Mouse (Mus musculus) adrenal gland, adult 8-10 months (tissue): Measurements from ENCODE around the gene Amn. TPM values are rescaled to one million over a fixed set of nuclear protein-coding genes. Genes with fewer than 3 reads are reported as not detected.

Source experiments
- DNase-seq: peaks from one replicate; pipeline ENCODE4 v3.0.0; 2022
- total RNA-seq, 4 experiments: library from RNA; stranded (reverse); gene quantifications; 2 replicates each; pipeline ENCODE4 v1.2.4; 2022

The Amn gene
- total RNA-seq, 4 experiments from 2014 or later = 0.32 TPM; not detected in 3

GRCm38 (mm10) chr12:111271406-111271805 is 511 bp downstream of the Amn start:
- no peak for DNase-seq

DNA sequence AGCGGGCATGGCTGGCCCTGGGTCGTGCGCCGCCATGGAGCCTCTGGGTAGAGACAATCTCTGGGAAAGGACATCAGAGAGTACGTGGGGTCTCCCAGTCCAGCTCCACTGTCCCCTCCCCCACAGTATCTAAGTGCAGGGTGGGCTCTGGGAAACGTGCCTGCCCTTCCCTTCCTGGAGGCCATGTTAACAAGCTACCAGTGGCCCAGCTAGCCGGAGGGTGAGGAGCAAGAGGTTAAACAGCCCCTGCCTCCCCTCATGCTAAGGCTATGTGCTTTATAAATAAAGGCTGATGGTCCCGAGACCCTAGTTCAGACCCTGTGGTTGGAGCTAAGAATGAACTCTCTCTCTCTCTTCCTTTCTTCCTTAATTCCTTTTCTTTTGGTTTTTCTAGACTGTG is 1.1 kb downstream of the Amn start:
- no peak for DNase-seq

DNA sequence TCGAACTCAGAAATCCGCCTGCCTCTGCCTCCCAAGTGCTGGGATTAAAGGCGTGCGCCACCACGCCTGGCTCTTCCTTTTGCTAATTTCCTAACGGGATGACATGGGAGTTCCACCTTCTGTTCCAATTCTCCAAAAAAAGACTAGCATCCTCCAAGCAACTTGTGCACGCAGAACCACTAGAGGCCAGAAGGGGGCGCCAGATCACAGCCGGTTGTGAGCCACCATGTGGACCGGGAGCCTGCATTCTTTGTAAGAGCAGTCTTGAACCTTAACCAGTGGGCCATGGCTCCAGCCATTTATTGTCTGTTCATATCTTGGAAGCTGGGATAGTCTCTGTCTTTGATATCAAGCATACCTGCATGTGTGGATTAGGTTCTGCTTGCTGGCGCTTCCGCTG is 1.5 kb downstream of the Amn start:
- DNase-seq = peak; percentile 41

DNA sequence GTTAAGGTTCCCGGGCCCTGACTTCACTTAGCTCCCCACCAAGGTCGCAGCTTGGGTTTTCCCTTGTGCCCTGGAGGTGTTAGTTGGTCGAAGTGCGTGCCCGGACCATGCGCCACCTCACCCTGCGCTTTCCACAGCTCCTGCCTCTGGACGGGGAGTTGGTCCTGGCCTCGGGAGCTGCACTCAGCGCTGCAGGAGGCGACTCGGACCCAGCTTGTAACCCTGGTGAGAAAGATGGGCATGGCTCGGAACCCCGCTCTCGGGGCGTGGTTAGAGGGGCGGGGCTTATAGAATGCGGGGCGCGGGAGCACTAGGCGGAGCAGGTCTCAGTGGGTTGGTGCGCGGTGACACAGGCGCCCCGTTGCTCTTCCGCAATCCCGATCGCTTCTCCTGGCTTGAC is 3.1 kb downstream of the Amn start:
- no peak for DNase-seq

- no peak for DNase-seq
These were observed 3.7 kb downstream of the Amn start for GRCm38 (mm10) chr12:111274447-111275149.

DNA sequence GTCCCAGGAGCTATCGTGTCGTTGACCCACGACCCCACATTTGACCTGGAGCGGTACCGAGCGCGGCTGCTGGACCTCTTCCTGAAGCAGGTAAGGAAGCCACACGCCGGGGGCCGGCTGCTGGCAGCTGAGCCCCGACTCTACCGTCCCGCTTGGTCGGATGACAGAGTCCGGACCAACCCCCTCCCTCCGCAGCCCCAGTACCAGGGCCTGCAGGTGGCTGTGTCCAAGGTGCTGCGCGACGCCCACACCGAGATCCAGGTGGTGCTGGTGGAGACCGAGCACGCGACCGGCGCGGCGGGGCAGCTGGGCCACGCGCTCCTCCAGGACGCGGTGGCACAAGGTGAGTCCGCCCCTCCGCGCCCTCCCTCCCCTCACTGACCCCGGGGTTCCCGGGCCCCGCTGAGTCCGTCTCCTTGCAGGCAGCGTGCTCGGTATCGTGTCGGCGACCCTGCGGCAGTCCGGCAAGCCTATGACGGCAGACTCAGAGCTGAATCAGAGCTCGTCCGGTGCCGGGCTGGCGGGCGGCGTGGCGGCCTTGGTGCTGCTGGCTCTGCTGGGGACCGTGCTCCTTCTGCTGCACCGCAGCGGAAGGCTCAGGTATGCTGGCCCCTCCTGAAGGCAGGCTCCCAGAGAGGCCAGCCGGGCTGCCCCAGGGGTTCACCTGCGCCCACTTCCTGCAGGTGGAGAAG is 4.4 kb downstream of the Amn start:
- DNase-seq = peak; percentile 41

GRCm38 (mm10) chr12:111276371-111276770 is 5.5 kb downstream of the Amn start:
- DNase-seq = no peak

- no peak for DNase-seq
These were observed 12.7 kb downstream of the Amn start for GRCm38 (mm10) chr12:111283573-111283972.

- DNase-seq = no peak
These were observed 13.6 kb downstream of the Amn start for GRCm38 (mm10) chr12:111284532-111284931.

- no peak for DNase-seq
These were observed 22.1 kb downstream of the Amn start for GRCm38 (mm10) chr12:111293025-111293424.

GRCm38 (mm10) chr12:111301322-111302017 is 30.6 kb downstream of the Amn start:
- DNase-seq = no peak

GRCm38 (mm10) chr12:111302018-111302345 is 31.1 kb downstream of the Amn start:
- DNase-seq = no peak

DNA sequence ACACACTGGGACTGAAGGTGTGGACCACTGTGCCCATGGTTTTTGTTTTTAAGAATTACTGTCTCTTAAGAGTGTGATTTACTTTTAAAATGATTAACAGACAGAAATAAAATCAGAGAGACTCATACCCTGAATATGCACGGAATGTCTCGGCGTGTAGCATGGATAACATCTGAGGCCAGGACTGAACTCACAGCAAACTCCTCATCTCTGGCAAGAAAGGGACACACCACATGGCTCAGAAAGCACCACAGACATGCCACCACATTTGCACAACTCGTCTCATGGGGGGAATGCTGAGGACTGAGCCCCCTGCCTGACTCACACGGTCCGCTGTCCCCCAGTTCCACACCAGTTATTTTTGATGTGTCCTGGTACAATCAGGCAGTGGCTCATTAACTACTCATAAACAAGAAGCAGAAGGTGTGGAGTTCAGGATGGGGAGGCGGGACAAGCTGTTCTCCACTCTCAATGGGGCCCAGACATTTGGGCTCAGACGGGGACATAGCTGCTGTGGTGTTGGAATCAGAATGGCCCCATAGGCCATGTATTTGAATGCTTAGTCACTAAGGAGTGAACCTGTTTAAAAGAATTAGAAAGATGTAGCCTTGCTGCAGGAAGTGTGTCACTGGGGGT is 32.9 kb downstream of the Amn start:
- no peak for DNase-seq

GRCm38 (mm10) chr12:111306821-111307220 is 35.9 kb downstream of the Amn start:
- DNase-seq = peak; percentile 85

DNA sequence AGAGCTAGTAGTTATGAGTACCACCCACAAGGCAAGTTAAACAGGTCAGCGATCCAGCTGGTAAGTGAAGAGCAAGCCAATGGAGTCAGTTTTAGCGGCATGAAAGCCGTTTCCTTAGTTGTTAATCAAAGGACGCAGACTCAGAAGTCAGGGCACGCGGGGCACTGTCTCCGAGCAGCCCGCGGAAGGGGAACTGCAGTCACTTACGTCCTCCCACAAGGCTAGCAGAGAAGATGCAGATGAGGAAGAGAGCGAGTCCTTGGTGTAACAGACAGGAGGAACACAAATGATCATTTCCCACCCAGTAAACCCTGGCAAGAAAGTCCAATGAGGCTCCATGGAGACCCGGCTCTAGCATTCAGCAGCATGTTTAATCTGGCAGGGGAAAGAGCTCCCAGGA is 38.4 kb downstream of the Amn start:
- no peak for DNase-seq

GRCm38 (mm10) chr12:111309931-111310330 is 39.0 kb downstream of the Amn start:
- DNase-seq = no peak

- no peak for DNase-seq
These were observed 40.9 kb downstream of the Amn start for GRCm38 (mm10) chr12:111311775-111312174.

DNA sequence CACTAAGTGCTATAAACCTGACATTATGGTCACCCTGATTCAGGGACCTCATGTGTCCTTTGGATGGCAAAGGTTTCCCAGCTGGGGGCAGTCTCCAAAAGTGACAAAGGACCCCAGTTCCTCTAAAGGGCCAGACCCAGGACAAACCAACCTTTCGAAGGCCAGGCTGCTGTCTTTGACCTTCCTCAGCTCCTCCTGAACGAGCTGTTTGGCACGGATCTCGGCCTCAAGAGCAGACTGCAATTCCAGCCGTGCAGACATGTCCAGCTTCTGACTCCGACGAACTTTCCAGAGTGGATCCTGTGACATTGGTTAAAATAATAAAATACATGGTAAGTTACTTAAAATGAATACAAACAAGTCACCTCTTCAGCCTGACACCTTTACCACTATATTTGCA is 43.4 kb downstream of the Amn start:
- DNase-seq = no peak

GRCm38 (mm10) chr12:111317694-111318093 is 46.8 kb downstream of the Amn start:
- DNase-seq = no peak

DNA sequence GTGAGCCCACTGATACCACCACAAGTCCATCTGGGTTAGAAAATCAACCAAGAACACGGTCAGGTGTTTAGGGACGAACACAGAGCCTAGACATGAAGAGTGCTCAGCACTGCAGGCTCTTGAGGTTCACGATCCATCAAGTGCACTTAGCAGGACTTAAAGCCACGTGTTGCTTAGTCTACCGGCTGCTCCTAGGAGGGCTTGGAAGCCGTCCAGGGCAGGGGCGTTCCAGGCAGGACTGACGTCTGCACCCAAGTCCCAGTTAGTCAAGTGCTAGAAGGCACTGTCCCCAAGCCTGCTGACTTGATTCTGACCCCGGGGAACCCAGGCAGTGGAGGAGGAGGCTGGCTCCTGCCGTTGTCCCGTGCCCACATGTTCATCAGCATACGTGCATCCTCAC is 49.7 kb downstream of the Amn start:
- DNase-seq = no peak

DNA sequence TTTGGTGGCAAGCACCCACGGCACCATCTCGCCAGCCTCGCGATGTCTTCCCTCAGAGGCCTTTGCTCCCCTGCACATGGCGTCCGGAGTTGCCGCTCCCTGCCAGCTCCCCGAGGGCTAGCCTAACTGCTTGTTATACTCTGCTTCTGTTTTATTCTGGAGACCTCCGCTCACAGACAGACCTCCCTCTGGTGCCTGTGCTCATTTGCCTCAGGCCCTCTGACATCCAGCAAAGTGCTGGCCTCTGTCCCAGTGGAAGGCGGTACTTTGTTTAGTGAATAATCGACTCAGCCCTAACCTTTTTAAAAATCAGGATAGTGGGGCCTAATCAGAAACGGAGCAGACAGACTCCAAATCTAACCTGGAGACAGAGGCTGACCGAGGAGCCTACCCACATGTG is 50.9 kb downstream of the Amn start:
- DNase-seq = no peak

DNA sequence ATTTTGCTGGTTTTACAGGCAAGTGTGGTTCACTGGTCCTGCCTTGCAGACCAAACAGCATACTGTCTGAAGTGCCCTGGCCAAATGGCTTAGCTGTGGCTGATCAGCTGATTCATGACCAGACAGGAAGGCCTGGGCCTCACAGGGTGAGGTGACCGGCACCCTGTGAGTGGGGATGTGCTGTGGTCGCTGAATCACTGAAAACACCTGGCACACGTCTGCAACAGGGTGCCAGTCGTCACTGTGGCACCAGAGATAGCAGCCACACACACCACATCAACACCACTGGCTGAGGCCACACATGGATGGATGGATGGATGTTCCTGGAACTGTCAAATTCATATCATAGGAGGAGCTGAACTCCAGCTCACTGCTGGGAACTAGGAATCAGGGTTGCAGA is 52.5 kb downstream of the Amn start:
- no peak for DNase-seq

DNA sequence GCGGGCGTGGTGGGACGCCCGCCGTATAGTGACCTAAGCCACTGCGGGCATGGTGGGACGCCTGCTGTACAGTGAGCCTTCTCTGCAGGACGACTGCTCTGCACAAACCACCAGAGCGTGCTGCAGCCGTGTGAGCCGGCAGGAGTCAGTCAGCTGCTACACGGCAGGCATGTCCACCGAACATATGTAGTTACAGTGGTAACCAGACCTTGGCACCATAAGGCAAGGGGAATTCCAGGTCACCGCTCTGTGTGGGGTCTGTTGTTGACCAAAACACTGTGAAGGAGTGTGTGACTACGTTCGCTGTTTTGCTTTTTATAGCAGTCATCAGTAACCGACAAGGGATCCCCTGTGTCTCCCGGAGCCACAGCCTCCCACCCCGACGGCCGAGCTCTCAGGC is 53.6 kb downstream of the Amn start:
- DNase-seq = no peak
